Mouse (Mus musculus) megakaryocyte, embryonic 14.5 days (primary cell): ENCODE results near the gene Recql5.

Experiments
- FLI1 ChIP-seq: IDR thresholded peaks from 2 replicates; pipeline ENCODE4 v1.6.1; 2012; ENCODE audit warnings: low read length, inconsistent platforms, mixed read lengths
- GATA1 ChIP-seq: IDR thresholded peaks from 3 replicates; pipeline ENCODE4 v1.6.1; 2012; ENCODE audit warnings: mixed read lengths, low read length, inconsistent platforms, borderline replicate concordance

DNA sequence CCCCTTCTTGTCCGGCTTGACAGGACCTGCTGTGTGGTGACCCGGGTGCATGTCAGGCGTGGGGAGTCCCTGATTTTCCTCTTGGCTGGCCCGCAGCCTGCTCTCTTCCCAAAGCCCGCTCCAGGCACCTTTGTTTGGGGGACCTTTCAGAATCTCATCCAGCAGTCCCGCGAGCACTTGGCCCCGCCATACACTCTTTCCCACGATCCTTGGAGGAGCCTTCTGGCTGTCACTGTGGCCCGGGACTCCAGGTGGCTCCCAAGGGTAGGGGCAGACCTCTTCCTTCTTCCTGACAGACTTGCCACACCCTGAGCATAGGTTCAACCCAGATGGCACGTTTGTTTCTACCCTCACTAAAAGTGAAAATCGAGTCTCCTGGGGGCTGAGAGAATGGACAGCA is 42.3 kb upstream of the Recql5 start:
- TF ChIP-seq GATA1 (no peak), FLI1 (no peak)
